Mouse (Mus musculus): ENCODE data around the gene Nup43.

Nup43 gene

DNA sequence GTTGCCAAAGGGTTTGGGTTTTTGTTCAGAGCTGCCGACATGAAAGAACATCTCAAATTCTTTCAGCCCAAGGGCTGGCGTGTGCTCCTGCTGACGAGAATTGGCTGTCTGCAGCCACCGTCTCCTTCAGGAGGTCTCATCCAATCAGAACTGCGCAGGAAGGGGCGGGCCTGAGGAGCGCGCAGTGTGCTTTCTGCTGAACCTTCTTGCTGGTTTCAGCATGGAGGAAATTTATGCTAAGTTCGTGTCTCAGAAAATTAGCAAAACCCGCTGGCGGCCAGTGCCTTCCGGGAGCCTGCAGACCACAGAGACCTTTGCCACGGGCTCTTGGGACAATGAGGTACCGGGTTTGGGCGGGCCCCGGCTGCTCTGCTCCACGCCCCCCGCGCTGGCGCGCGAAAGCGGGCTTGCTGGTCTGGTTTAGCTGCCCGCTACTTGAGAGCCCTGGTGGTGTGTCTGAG, at the start of gene Nup43:
Nup43 (plus strand) TSS at position 162 of the 461 bp plus-strand sequence.
- DNase-seq (ENCODE audit: low read depth, low spot score) = peak; percentile 96

DNA sequence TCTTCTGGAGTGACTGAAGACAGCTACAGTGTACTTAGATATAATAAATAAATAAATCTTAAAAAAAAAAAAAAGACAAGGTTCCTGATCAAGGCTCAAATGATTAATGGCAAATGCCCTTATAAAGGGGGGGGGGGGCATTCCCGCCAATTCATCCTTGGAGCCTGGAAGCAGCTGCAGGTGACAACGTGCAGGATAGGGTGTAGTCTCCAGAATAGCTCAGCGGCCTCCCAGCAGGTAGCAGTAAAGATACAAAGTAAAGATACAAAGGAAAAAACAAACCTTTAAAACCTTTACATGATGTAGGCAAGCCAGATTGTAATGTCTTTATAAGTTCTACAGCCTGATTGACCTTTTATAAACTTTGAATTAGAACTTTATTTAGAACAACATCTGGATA, 49.7 kb upstream of the Nup43 start:
- DNase-seq (ENCODE audit: low read depth, low spot score) = peak; percentile 75

DNA sequence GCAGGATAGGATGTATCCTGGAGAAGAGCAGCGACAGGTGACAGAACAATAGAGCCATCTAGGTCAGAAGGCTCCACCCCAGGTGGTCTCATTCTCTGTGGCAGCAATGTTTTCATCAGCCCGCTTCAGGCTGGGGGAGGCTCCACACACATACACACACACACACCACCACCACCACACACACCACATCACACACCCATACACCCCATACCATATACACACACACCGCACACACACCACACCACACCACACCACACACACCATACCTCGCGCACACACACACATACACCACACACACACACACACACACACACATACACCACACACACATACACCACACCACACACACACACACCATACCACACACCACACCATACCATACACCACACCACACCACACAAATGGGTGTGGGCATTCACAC, 47.5 kb upstream of the Nup43 start:
- peak; percentile 84 for DNase-seq (ENCODE audit: low read depth, low spot score)

DNA sequence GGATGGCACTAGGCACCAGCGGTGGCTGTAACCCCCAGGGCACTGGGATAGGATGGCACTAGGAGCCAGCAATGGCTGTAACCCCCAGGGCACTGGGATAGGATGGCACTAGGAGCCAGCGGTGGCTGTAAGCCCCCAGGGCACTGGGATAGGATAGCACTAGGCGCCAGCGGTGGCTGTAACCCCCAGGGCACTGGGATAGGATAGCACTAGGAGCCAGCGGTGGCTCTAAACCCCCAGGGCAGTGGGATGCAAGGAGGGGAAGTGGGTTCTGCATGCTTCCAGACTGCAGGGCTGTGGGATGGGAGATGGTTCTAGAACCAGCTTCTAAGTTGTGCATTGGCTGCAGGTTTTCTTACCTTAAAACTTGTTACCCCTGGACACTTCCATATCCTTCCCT, 46.6 kb upstream of the Nup43 start:
- DNase-seq (ENCODE audit: low read depth, low spot score) = no peak

DNA sequence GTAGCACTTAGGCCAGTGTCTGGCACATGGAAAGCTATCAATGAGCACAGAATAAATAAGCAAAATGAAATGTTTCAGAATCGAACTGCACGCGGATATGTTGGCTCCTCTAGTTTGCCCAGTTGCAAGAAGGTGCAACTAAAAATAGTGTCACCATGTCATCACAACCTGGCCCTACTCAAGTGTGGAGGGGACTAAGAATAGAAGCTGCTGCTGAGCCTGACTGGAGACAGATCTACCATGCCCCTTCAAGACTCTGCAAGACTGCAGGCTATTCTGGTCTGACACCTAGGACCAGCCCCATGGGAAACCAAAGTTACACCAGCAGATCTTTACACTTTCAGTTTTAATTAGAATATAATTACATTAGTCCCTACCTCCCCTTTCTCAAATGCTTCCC, 44.9 kb upstream of the Nup43 start:
- DNase-seq (ENCODE audit: low read depth, low spot score) = no peak

DNA sequence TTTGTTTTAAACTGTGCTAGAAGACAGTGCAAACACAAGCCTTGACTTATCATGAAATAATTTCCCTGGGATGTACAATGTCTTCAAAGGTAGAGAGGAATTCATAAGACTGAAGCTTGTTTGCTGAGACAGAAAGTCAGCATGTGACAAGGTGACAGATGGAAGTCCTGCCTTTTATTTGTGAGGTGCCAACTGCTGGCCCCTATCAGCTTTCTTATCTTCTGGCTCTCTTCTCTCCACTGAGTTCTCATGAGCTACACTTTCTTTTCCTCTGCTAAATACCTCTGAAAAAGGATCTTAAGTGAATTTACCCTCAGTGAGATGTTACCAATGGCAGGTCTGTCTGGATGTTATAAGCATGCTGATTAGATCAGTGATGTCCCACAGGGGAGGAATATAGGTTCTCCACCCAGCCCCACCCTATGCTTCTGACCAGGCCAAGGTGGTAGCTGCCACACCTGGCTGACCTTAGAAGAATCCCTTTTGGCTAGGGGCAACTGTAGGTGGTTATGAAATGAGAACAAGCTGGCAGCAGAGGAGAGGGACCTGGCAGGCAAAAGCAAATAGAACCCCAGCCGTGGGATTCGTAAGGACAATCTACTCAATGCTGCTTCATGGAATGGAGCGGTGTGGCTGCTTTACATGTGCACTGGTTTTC, 43.3 kb upstream of the Nup43 start:
- DNase-seq (ENCODE audit: low read depth, low spot score) = no peak

DNA sequence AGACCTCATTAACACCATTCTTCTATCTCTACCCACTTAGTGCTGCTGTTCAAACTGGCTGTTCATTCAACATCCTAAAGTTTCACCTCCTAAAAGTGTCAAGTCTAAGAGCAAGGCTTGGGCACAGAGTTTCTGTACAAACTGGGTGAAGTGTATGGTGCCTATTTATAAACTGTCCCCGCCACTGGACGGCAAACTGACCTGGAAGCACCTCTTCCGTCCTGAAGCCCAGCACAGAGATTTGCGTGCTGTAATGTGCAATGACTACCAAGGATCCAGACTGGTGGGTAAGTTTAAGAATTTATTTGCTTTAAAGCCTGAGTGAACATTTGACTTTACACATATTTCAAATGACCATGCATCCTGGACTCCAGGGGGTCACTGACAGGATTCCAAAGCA, 38.2 kb upstream of the Nup43 start:
- DNase-seq (ENCODE audit: low read depth, low spot score) = no peak

DNA sequence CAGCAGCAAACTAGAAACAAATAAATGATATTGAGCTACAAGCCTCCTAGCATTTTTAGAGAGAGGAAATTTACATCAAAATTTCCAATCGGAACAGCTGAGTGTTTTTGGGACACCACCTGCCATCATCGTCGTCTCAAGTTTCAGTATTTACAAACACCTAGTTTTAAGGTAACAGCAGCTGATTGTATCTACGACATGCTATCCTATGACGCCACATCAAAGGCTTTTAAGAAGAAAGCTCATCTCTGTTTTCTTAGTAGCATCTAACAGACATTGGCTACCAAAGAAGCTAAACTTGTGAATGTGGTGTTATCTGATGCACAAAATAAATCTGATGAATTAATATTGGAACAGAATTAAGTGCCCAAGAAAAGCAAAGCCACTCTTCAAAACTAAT, 37.0 kb upstream of the Nup43 start:
- no peak for DNase-seq (ENCODE audit: low read depth, low spot score)

DNA sequence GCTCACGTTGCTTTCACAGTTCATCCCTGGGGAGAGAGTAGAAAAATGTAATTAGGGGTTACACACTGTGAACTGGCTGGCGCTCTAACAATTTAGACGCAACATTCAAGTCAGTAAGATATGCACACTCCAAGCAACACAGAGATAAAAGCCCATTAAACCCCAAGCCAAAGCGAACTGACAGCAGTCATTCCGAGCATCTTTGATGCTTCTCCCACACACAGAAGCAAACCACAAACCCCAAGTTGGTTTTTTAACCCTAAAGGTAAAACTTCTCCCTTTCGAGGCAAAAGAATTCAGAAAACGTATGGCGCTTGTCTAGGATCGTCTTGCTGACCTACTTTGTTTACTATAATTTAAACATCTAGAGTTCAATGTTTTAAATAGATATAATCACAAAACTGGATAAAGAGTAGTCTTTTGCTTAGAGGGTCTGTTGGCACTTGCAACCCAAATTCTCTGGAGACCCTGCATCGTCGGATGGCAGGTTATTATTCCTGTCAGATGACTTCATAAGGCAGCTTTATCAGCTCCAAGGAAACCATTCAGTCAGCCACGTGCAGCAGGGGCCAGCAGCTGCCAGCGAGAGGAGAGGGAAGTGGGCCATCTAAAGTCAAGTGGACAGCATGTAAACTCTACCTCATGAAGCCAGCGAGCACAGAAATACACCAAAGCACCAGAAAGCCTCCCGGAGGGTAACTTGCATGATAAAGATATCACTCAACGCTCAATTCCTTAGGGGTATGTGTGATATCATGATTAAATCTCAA, 36.2 kb upstream of the Nup43 start:
- DNase-seq (ENCODE audit: low read depth, low spot score) = no peak

DNA sequence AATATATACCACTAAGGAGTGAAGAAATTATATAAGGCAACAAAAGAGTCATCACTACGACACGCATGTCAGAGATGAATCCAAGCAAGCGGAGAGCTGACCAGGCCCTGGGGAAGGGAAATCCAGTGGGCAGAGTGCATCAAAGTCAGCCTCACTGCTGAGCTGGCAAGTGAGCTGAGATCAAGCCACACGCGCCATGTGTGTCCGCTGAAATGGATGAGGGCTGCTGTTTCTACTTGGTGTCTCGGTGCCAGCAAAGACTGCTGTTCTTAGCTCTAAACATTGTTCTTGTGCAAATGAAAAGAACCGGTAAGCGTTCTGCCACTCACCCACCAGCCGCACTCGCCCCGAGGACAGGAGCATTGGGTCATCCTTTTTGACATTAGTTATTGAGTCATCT, 26.9 kb upstream of the Nup43 start:
- no peak for DNase-seq (ENCODE audit: low read depth, low spot score)

DNA sequence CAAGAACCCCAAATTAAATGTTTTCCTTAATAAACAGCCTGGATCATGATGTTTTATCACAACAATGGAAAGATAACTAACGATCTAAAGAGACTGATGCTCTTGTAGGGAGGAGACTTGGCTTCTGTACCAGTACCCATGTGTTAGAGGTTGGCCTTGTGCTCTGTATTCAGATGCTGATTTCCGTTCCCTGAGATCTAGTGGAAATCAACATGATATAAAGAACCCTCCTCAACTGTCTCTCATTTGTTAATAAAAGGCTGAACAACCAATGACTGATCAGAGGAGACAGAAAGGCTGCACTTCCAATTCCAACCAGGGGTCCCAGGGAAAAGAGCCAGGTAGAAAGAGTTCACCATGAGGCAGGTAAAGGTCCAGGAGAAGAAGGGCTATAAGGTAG, 21.4 kb upstream of the Nup43 start:
- peak; percentile 80 for DNase-seq (ENCODE audit: low read depth, low spot score)

DNA sequence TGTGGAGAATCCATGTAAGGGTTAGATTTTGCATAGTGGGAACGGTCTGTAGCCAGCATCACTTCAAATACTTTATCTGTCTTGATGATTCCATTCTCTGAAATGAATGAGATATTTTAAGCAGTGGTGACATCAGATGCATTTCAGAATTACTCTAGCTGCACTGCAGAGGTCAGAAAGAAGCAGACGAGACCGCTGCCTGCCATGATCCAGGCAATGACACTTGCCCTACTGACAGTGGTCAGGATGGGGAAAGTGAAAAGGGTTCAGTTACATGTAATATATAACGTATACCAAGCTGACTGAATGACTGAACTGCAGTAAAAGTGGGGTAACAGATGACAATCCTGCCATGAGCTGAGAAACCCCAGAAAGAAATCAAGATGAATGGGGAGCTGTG, 18.2 kb upstream of the Nup43 start:
- DNase-seq (ENCODE audit: low read depth, low spot score) = no peak

DNA sequence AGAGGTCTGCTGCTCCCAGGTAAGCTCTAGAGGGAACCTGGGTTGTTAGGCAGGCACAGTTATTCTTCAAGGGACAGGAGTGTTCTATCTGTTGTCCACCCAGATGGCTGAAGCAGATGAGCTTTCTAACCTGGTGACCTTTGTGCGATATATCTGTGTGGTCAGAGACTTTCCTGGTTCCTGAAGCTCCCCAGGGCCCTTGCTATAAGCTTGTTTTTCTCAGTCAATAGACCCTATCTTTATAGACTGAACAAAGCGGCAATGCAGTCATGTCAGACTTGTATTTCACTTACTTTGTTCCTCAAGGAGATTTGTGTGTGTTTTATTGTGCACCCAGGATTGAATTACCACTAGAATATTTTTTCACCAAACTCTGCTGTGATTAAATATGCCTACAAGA, 16.2 kb upstream of the Nup43 start:
- DNase-seq (ENCODE audit: low read depth, low spot score) = no peak

DNA sequence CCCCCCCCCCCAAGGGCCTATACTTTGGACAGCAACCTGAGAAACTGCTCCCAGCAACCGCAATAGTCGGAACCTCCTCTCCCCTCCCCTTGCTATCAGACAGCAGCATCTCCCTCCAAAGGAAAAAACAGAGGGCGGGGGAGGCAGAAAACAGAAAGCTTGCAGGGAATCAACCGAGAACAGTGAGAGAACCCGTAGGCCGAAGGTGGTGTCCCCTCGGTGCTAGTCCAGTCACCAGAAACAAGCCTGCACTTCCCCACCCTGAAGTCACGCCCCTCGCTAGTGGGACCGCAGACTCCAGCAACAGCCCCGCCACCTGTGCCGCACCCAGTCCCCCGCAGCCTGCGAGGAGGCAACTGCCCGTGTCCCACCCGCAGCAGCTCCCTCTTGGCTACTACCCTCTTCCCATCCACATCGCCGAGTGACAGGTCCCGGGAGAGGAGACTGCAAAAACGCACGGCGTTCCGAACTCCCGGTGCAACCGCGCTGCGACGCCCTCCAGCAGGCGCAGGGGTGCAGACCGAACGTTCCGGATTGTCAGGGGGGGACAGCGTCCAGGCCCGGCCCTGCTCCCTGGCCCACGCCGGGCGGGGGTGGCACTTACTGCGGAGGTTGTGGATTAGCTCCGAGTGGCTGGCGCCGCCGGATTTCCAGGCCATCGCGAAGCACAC, 4.7 kb upstream of the Nup43 start:
- peak; percentile 89 for DNase-seq (ENCODE audit: low read depth, low spot score)

DNA sequence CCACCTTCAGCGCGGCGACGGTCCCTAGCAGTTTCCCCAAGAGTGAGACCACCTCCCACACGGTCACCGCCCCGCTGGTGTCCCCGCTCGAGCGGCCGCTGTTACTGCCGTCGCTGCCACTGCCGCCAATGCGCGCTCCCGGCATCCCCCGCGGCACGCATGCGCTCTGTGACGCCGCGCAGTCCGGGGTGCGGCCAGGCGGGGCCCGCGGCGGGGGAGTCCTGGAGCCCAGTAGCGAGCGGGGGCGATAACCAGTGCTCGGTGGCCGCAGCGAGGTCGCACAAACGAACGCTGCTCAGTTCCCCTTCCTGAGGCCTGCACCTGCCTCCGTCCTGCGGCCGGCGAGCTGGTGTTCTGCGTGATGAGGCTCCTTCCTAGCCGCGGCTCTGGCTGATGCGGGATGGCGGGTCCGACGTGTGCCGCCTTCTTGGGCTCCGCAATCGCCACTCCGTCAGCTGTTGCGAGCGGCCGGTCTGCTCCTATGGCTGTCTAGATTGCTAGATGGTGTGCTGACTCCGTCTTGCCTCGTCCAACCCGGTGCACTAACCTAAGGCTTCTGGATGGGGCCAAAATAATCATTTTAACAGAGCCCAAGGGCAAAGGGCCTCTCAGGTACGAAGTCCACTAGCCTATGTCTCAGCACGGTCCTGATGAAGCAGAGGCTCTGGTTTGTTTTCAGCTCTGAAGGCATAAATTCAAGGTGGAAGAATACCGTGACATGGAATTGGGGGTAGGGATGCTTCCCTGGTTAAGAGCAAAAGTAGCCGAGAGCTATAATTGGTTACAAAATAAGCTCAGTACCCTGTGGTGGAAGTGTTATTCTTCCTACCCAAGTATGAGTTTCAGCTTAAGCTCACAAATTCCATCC, 3.9 kb upstream of the Nup43 start:
- peak; percentile 88 for DNase-seq (ENCODE audit: low read depth, low spot score)

DNA sequence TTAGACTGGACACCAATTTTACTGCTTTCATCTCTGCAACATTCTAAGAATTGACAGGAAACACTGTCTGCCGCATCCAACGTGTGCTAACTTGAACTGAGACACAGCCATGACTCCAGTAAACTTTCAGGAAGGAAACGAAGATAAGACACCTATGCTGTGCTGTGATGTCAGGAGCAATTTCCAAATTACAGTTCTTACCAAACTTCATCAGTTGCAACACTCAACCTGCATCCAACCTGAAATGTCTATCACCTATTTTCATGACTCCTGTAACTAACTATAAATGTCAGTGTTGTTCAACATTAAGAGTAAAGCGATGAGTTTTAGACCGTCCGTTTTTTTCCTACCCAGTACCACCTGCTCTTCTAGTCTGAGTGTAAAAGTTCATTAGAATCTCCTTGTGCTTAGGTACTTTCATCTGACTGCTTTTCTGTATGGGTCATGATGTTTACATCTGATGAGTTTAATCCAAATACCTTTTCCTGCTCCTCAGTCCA, 3.2 kb upstream of the Nup43 start:
- no peak for DNase-seq (ENCODE audit: low read depth, low spot score)

DNA sequence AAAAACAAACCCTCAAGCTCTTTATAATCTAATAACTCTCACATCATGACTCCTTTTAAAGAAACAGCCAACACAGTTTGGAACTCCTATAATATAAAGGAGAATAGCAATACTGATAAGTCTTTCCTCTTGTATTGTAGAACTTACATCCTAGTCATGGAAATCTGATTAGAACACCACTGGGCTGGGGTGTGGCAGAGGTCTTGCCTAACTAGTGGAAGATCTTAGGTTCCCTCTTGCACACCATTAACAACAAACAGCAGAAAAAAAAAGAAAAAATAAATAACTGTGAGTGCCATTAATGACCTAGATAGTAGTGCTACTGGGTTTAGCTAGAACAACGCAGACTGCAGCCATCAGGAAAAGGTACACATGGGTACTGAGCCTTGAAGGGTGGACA, 2.4 kb upstream of the Nup43 start:
- DNase-seq (ENCODE audit: low read depth, low spot score) = no peak

DNA sequence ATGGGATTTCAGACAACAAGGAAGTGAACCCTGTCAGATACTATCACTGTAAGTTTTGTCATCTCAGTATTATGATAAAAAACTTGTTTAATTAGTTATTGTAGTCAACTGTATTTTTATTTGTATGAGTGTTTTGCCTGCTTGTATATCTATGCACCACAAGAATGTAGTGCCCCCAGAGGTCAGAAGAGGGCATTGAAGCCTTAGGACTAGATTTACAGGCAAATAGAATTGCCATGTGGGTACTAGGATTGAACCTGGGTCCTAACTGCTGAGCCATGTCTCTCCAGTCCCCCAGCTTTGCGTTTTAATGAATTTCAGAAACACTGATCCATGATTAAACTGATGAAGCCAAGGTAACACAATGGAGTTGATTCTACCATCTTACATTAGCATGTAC, 6.4 kb downstream of the Nup43 start:
- peak; percentile 77 for DNase-seq (ENCODE audit: low read depth, low spot score)

DNA sequence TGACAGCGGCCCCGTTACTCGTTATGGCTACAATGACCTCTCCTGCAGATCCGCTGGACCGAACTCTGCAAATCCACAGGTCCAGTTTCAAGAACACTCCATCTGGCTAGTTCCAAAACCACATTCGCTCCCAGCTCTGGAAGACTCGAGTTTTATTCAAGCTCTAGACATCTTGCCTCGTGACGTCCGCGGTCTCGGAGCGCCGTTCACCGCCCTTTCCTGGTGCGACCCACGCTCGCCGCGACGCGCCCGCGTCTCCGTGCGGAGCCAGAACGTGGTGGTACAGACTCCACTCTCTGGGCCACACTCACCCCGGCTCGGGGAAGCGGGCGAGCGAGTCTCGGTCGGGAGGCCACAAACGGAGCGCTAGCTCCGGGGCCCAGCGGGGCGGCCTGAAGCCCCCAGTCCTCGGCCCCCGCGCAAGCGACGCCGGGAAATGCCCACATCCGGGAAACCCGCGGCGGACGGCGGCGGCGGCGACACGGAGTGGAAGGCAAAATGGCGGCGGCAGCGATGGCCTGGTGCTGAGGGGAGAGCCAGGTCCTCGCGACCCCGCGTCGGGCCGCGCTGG, 13.5 kb downstream of the Nup43 start, which contains the start of the genes Pcmt1 and Lats1:
Pcmt1 (minus strand) TSS at position 406 of the 571 bp plus-strand sequence.
Lats1 (plus strand) TSS at position 484 of the 571 bp plus-strand sequence.
- peak; percentile 63 for DNase-seq (ENCODE audit: low read depth, low spot score)

DNA sequence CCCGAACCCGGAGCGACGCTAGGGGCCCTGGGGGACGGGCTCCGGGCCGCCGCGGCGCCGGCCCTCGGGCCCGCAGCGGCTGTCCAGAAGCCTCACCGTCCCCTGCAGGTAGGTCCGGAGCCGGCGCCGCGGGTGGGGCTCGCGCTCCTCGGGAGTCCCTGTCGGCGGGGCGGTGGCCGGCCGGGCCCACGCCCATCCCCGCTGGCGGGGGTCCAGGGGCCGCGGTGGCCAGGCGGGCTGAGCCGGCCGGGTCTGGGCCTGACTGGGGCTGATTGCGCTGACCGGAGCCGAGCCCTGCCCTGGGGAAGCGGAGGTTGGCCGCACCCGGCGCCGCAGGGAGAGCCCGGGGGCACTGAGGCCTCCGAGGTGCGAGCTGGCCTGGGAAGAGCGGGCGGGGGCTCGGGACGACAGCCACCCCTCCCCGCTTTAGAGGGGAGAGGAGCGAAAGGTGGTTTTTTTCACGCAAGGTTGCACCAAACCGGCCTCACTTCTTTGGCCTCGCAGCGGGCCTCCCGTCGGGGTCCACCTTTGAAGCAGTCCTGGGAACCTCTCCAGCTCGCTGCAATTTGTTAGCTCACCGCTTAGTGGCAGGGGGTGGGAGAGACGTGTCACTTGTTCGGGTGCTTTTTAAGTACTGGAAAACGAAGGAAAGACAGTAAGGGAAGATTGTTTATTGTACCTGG, 14.2 kb downstream of the Nup43 start:
- peak; percentile 83 for DNase-seq (ENCODE audit: low read depth, low spot score)
